Mouse (Mus musculus) heart, adult 2 months (tissue): ENCODE measurements around the gene Rnf41.

Experiments used
- CTCF ChIP-seq: fragments of 200-600 bp; IDR thresholded peaks from 2 replicates; pipeline ENCODE4 v1.8.1; 2022; ENCODE audit warnings: antibody characterized with exemption, mild to moderate bottlenecking, moderate library complexity
- EP300 ChIP-seq: fragments of 200-500 bp; IDR thresholded peaks from 2 replicates; pipeline ENCODE4 v1.6.1; 2011; ENCODE audit warnings: low read depth, low read length, control low read depth; ENCODE audit not compliant: insufficient read depth
- POLR2A ChIP-seq: fragments of 200-500 bp; IDR thresholded peaks from 2 replicates; pipeline ENCODE4 v1.6.1; 2011; ENCODE audit warnings: mild to moderate bottlenecking, low read depth, low read length, control low read depth; ENCODE audit not compliant: insufficient read depth

DNA sequence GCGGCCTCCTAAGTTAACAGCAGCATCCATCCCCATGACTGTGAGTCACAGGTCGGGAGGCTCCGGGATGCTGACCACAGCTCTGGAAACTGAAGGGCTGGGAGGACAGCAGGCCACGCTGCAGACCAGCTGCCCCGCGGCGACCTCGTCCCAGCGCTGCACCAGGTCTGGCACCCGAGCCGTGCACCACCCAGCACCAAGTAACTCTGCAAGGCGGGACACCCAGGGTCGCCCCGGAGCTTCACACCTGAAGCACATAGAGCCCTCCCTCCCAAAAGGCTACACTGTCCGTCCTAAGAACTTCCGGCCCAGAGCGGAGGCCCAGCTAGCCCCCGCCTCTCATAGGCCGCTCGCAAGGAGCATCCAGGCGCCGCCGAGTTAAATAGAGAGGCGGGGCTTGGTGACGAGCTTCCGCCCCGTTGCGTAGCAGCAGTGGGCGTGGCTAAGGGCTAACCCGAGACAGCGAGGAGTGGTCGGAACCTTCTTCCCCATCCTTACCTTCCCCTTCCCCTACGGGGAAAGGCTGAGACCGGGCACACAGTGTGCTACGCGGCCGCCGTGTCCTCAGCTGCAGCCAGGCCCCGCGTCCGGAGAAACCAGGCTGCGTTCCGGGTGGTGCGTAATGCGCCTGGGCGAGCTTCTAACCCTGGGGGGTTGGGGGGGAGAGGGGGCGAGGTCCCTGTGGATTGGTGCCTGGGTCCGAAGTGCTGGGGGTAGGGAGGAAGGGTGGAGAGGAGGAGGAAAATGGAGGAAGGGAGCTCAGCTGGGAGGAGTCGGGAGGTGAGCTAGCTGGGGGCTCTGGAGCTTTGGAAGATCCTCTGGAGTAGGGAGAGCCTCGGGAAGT lies at the start of gene Rnf41, which contains the start of gene Nabp2:
- TF ChIP-seq POLR2A, result peak; percentile 81
- TF ChIP-seq EP300, result 0 out of 2 replicates have a peak, but pooled peaks have one; percentile 41
- no peak; the same call in 1 of the 2 replicates for TF ChIP-seq CTCF
